ENCODE assay signal across 8 mouse cellular contexts in genomic region chr10:75643741-75644343, GRCm38 (mm10). TPM values are rescaled to one million over a fixed set of nuclear protein-coding genes. Genes with fewer than 3 reads are reported as not detected.
A peak's percentile ranks its signal among the peaks of the same experiment; 100 is the strongest.
DNase-seq lines count a peak whose midpoint lies in the region; ATAC-seq and TF ChIP-seq lines count a peak whose summit lies in the region.

TSS of gene Susd2 (minus strand) at chr10:75644008.

- WGBS in heart, embryonic 12.5 days: 3% methylated on average over 11 of the region's 11 CpGs
- WGBS in kidney, embryonic 16.5 days: 6% methylated on average over 11 of the region's 11 CpGs
- WGBS in spleen, adult 2 months: 30% methylated on average over 11 of the region's 11 CpGs

- H3K9me3 ChIP-seq in heart, embryonic 12.5 days (replicated peaks): no peaks in the 10 kb centered on the region
- no peaks in the 10 kb centered on the region for H3K9me3 ChIP-seq in kidney, embryonic 16.5 days (ENCODE audit: low read length)

- no peak for TF ChIP-seq POLR2A in spleen, adult 2 months (IDR thresholded peaks at IDR 0.05; ENCODE audit: low read depth, low read length)

- H3K4me3 ChIP-seq in heart, embryonic 12.5 days: no peak within 1 kb of the TSS
- H3K4me3 ChIP-seq in kidney, embryonic 16.5 days (ENCODE audit: low read length): peak within 1 kb of the TSS; percentile 17
- H3K4me3 ChIP-seq in spleen, adult 2 months (ENCODE audit: extremely low read depth, insufficient read depth, insufficient read length): no peak within 1 kb of the TSS; the same call in 1 of the 2 replicates

- ATAC-seq in heart, embryonic 12.5 days (ENCODE audit: insufficient number of reproducible peaks, low FRiP score): peak; percentile 54; the same call in 1 of the 2 replicates
- peak; percentile 89 for ATAC-seq in kidney, embryonic 16.5 days (ENCODE audit: low FRiP score, low TSS enrichment)

- peak; percentile 55 for DNase-seq in ovary, postnatal 36 days (ENCODE audit: low spot score)
- DNase-seq in ovary, adult 18-20 months (ENCODE audit: low spot score): no peak
- DNase-seq in cerebellum, adult 9-11 months: peak; percentile 92
- DNase-seq in lung, postnatal 14 days: peak; percentile 68
- peak; percentile 8 to 36 for DNase-seq in spleen, adult 2 months (ENCODE audit: low read depth in 1 of 2, low spot score in 2 of 2)
- DNase-seq in layer of hippocampus, adult 11-12 months (ENCODE audit: low spot score): no peak

- H3K27ac ChIP-seq in heart, embryonic 12.5 days (ENCODE audit: poor library complexity, severe bottlenecking): no peak within 1 kb of the TSS
- peak within 1 kb of the TSS; percentile 78 for H3K27ac ChIP-seq in kidney, embryonic 16.5 days (ENCODE audit: low read length)
- 0 out of 2 replicates have a peak within 1 kb of the TSS, but pooled peaks have one; percentile 5 for H3K27ac ChIP-seq in spleen, adult 2 months (ENCODE audit: insufficient read depth, low read length)

- H3K4me1 ChIP-seq in heart, embryonic 12.5 days (replicated peaks): peaks cover 30% of the 10 kb centered on the region
- H3K4me1 ChIP-seq in kidney, embryonic 16.5 days (ENCODE audit: insufficient read depth, low read length): peaks cover 9% of the 10 kb centered on the region; the same call in 1 of the 2 replicates
- peaks cover 5% of the 10 kb centered on the region; the same call in 1 of the 2 replicates for H3K4me1 ChIP-seq in spleen, adult 2 months (ENCODE audit: control insufficient read depth, insufficient read depth, insufficient read length)

- peak within 1 kb of the TSS; percentile 53 for H3K4me2 ChIP-seq in heart, embryonic 12.5 days
- H3K4me2 ChIP-seq in kidney, embryonic 16.5 days (replicated peaks; ENCODE audit: low read depth, low read length): peak within 1 kb of the TSS; percentile 43

- 0 out of 2 replicates have a peak within 1 kb of the TSS, but pooled peaks have one; percentile 43 for H3K9ac ChIP-seq in heart, embryonic 12.5 days
- peak within 1 kb of the TSS; percentile 47 for H3K9ac ChIP-seq in kidney, embryonic 16.5 days (replicated peaks; ENCODE audit: low read length)

- H3K27me3 ChIP-seq in heart, embryonic 12.5 days (replicated peaks): 0 out of 2 replicates have a peak, but pooled peaks cover 5% of the 10 kb centered on the region
- H3K27me3 ChIP-seq in kidney, embryonic 16.5 days (ENCODE audit: insufficient read depth, low read length): no peaks in the 10 kb centered on the region
- H3K27me3 ChIP-seq in spleen, adult 2 months (ENCODE audit: control insufficient read depth, insufficient read depth, low read length): no peaks in the 10 kb centered on the region

- no peak for TF ChIP-seq CTCF in spleen, adult 2 months (IDR thresholded peaks at IDR 0.05; ENCODE audit: extremely low read depth, insufficient read depth, insufficient read length, insufficient replicate concordance)

- H3K36me3 ChIP-seq in heart, embryonic 12.5 days: peaks cover 28% of the 10 kb centered on the region
- peaks cover 16% of the 10 kb centered on the region; the same call in 1 of the 2 replicates for H3K36me3 ChIP-seq in kidney, embryonic 16.5 days (ENCODE audit: insufficient read depth, low read length)
- H3K36me3 ChIP-seq in spleen, adult 2 months (ENCODE audit: control insufficient read depth, insufficient read depth, low read length): peaks cover 18% of the 10 kb centered on the region

RNA-seq across cellular contexts. Expression of gene Susd2, which starts in this region (rescaled TPM):
- polyA plus RNA-seq in heart, embryonic 12.5 days (2016; fragmentation: Nextera tagmentation; extraction: Ambion mirVana): 4.5 and 5.1 TPM in 2 replicates
- polyA plus RNA-seq in kidney, embryonic 16.5 days (2015; fragmentation: Nextera tagmentation; extraction: Ambion mirVana): 32.4 and 34.2 TPM in 2 replicates
- polyA plus RNA-seq in spleen, adult 2 months (2012; rRNA removed): 14.8 and 17.3 TPM in 2 replicates

Comparison
In these comparisons a context has a peak if more than half of its experiments do, and no peak if none do; other contexts are left out.
1. DNase-seq: peak in ovary, postnatal 36 days (single experiment), cerebellum, adult 9-11 months (single experiment), lung, postnatal 14 days (single experiment) and spleen, adult 2 months (2 of 2); none in ovary, adult 18-20 months (single experiment) and layer of hippocampus, adult 11-12 months (single experiment).